Mouse (Mus musculus): Measurements from ENCODE around the gene Akr1c19.

Gene Akr1c19

DNA sequence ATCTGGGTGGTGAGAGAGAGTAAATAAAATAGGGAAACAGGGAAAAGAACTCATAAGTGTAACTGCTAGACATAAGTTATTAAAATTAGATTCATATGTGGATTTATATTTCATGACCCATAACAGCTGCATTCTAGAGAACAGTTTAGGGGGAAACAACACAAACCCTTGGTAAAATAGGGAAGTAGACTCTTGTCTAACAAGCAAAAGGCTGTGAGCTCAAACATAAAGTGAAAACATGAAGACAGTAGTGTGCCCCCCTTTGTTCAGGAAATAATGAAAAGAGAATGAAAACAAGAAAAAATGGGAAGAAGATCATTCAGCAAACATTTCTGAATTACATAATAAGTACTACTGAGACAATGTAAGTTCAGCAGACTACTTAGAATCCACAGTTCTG lies 42.4 kb downstream of the Akr1c19 start:
- no peak for DNase-seq (ENCODE audit: low spot score)

DNA sequence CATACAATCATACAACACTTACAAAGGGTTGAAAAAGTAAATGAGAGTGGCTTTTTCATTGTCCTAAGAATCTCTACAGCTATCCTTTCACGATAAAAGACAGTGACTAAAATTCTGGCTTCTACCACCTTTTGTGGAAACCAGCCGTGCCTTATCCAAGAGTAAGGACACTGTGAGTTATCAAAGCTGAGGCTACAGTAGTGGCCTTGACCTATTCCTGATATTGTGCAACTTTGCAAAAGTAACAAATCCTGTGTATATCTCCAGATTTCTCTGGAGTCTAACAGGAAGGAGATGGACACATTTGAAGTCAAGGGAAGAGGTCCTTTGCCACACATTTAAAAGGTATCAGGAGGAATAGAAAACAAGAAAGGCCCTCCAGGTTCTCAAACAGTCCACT lies 49.0 kb downstream of the Akr1c19 start:
- no peak for DNase-seq (ENCODE audit: low spot score)

DNA sequence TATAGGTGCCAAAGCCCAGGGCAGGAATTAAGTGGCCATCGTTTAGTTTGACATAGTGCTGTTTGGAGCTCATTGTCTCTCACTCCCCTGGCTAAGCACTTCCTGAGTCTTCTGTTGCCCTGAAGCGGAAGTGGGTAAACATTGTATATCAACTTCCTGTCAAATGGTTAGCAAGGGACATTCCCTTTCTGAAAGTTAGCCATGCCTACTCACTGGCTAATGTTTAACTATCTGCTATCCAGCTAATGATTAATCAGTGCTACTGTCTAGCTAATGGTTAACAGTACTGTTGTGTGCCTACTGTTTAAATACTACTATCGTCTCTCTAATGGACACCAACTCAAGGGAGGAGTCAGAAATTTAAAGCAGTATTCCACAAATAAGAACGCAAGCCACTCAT lies 50.8 kb downstream of the Akr1c19 start, which contains the start of gene Akr1c12:
Akr1c12 (minus strand) TSS at position 150 of the 400 bp plus-strand sequence.
- DNase-seq (ENCODE audit: low spot score) = no peak

DNA sequence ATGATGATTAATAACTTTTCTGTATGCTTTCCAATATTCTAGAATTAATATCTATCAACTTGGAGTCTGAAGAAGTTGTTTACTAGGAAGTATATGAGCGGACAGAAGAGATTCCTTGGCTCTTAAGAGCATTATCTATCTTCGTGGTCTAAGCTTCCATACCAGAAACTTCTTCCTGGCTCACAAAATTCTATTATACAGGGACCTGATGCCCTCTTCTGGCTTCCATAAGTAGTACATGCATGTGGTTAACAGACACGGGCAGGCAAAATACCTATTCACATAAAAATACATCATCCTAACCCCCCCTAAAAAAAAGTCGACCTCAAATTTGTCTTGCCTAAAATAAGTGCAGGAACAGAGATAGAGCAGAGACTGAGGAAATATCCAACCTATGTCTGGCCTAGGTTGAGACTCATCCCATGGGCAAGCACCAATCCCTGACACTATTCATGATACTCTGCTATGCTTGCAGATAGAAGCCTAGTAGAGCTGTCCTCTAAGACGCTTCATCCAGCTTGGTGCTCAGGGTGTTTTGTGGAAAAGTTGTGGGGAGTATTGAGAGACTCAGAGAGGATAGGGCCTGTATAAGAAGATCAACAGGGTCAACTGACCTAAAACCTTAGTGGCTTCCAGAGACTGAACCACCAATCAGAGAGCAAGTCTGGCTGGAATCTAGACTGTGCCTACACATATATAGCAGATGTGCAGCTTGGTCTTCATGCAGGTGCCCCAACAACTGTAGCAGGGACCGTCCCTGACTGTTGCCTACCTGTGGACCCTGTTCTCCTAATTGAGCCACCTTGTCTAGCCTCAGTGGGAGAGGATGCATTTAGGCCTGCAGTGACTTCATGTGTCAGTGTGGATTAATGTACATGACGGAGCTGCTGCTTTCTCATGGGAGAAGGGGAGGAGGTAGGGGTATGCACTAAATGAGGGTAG lies 53.2 kb downstream of the Akr1c19 start:
- DNase-seq (ENCODE audit: low spot score) = no peak

DNA sequence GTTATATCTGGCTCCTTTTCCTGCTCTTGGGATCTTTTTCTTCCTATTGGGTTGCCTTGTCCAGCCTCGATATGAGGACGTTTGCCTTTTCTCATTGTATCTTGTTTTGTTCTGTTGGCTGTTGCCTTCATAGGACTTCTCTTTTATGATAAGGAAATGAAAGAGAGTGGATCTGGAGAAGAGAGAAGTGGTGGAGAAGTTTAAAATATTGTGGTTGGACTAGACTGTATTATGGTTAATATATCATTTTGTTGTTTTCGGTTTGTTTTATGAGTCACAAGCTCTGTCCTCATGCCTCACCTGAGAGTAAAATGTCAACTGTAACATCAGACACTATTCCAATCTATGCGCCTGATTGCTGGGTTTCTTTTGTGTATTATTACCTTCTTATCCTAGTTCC lies 68.5 kb downstream of the Akr1c19 start:
- DNase-seq (ENCODE audit: low spot score) = no peak

All from left cerebral cortex, adult 11 months (tissue).